Mouse (Mus musculus): Measurements from ENCODE around the gene Igf1r. TPM values are rescaled to one million over a fixed set of nuclear protein-coding genes. Genes with fewer than 3 reads are reported as not detected.
"Not testable (repeated sequence)": the region's sequence is repeated elsewhere in the genome, so short reads cannot be mapped to it uniquely, and the experiment has no call there.

The Igf1r gene
- polyA plus RNA-seq, 1 experiment, result 16.9 TPM

DNA sequence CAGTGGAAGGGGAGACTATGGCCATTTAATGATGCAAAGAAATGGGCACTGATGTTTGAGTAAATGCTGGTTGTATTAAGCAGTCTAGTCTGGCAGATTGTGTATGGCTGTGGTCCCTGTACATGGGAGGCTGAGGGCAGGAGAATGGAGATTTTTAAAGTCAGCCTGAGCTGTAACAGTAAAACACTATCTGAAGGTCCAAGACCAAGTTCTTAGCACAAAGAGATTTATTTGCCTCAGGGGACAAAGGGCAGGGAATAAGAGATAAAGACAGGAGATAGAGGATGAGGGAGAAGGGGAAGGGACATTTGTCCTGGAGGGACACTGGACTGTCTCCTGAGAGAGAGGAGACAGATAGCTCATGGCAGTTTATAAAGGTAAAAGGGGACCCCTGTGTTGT is 320.9 kb downstream of the Igf1r start, which contains the start of gene Fam169b:
Gene Fam169b (plus strand): TSS at position 325 of the 400 bp plus-strand sequence.
- no peak for DNase-seq
- Histone ChIP-seq H3K4me1 (ENCODE audit: control insufficient read depth, insufficient read depth, low read length) (no peaks in the 10 kb centered on the region; the same call in 1 of the 2 replicates), H3K4me3 (replicated peaks; ENCODE audit: extremely low read depth, low read depth, low read length) (no peak within 1 kb of the TSS)
- no peak for TF ChIP-seq CTCF (IDR thresholded peaks at IDR 0.05; ENCODE audit: insufficient read depth, low read length)
- no peak for TF ChIP-seq POLR2A (IDR thresholded peaks at IDR 0.05; ENCODE audit: borderline replicate concordance, extremely low read depth, low read depth, low read length)

- TF ChIP-seq CTCF (IDR thresholded peaks at IDR 0.05; ENCODE audit: insufficient read depth, low read length) (no peak), POLR2A (IDR thresholded peaks at IDR 0.05; ENCODE audit: borderline replicate concordance, extremely low read depth, low read depth, low read length) (no peak)
- 78% methylated on average over 2 of the region's 2 CpGs for WGBS
- no peaks in the 10 kb centered on the region; the same call in 1 of the 2 replicates for H3K4me1 ChIP-seq (ENCODE audit: control insufficient read depth, insufficient read depth, low read length)
- H3K4me3 ChIP-seq (replicated peaks; ENCODE audit: extremely low read depth, low read depth, low read length), result no peak overlapping the region
- DNase-seq, result no peak
Observed at GRCm38 (mm10) chr7:68274218-68274617, 321.6 kb downstream of the Igf1r start.

DNA sequence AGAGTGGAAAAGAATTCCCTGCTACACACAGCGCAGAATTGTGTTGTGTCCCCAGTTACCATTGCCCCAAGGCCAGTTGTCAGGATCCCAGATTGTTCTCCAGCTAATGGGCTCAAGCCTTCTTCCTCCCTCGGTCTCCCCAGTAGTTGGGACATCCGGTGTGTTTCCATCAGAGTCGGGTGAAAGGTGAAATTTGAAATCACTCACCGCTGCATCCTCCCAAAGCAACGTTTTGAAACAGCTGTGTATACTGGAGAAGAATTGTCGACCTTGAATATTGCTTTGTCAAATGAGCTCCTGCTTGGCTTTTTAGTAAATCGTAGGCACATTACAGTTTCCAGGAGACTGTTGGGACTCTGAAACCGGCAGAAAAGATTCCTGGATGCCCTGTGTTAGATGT is 322.3 kb downstream of the Igf1r start:
- WGBS, result 62% methylated on average over 9 of the region's 9 CpGs
- H3K4me3 ChIP-seq (replicated peaks; ENCODE audit: extremely low read depth, low read depth, low read length), result no peak overlapping the region
- H3K4me1 ChIP-seq (ENCODE audit: control insufficient read depth, insufficient read depth, low read length), result no peaks in the 10 kb centered on the region; the same call in 1 of the 2 replicates
- TF ChIP-seq CTCF (IDR thresholded peaks at IDR 0.05; ENCODE audit: insufficient read depth, low read length) (no peak), POLR2A (IDR thresholded peaks at IDR 0.05; ENCODE audit: borderline replicate concordance, extremely low read depth, low read depth, low read length) (no peak)
- no peak for DNase-seq

DNA sequence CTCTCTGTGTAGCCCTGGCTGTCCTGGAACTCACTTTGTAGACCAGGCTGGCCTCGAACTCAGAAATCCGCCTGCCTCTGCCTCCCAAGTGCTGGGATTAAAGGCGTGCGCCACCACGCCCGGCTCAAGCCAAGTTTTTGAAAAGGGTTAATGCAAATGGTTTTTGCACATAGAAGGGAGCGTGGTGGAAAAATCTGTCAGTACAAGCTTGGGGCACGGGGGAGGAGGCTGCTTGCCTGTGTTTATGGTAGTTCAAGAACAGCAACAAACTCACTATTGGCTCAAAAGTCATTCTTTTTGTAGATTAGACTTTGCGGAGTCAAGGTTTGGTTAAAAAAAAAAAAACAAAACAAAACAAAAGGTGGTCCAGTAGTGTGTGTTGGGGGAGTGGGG is 322.8 kb downstream of the Igf1r start:
- peak overlapping the region; percentile 45 for H3K4me3 ChIP-seq (replicated peaks; ENCODE audit: extremely low read depth, low read depth, low read length)
- H3K4me1 ChIP-seq (ENCODE audit: control insufficient read depth, insufficient read depth, low read length); DNase-seq: not testable (repeated sequence)
- 59% methylated on average over 9 of the region's 9 CpGs for WGBS

DNA sequence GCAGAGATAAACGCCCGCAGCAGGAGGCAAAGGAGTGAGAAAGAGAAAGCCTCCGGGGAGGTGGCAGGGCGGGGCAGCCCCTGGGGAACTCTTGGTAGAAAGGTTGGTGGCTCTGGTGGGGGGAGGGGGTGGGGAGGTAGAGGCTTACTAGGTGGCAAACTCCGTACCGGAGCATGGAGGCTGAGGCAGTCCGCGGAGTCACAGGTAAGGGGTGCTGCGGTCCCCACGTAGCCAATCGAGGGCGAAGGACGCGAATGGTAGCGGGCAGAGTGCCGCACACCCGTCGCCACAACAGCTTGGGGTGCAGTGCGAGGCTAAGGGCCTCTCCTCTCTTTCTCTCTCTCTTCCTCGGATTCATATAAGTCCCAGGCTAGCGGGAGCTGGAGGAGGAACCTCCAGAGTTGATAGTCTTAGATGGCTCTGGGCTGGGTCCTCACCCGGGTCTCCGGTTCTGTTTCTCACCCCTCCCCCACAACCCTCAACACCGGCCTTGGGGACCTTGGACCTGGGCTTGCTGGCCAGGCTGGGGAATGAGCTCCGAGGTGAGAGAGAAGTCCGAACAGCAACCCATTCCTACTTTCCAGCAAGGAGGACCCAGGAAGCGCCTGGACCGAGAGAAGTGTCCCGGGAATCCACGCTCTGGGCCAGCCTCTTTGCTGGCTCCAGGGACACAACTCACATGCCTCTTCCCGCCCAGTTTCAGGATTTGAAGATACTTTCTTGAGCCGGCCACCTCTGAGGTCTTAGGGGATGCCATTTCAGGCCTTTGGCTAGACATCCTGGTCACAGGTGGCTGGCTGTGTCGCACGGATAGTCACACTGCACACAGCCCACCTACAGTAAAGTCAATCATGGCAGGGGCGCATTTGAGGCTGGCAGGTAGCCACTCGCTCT is 323.5 kb downstream of the Igf1r start:
- DNase-seq, result peak; percentile 10
- H3K4me3 ChIP-seq (replicated peaks; ENCODE audit: extremely low read depth, low read depth, low read length), result peak overlapping the region; percentile 45
- 16% methylated on average over 36 of the region's 36 CpGs for WGBS
- peak; percentile 13; the same call in 1 of the 2 replicates for TF ChIP-seq POLR2A (IDR thresholded peaks at IDR 0.05; ENCODE audit: borderline replicate concordance, extremely low read depth, low read depth, low read length)
- TF ChIP-seq CTCF (IDR thresholded peaks at IDR 0.05; ENCODE audit: insufficient read depth, low read length), result no peak
- no peaks in the 10 kb centered on the region; the same call in 1 of the 2 replicates for H3K4me1 ChIP-seq (ENCODE audit: control insufficient read depth, insufficient read depth, low read length)

DNA sequence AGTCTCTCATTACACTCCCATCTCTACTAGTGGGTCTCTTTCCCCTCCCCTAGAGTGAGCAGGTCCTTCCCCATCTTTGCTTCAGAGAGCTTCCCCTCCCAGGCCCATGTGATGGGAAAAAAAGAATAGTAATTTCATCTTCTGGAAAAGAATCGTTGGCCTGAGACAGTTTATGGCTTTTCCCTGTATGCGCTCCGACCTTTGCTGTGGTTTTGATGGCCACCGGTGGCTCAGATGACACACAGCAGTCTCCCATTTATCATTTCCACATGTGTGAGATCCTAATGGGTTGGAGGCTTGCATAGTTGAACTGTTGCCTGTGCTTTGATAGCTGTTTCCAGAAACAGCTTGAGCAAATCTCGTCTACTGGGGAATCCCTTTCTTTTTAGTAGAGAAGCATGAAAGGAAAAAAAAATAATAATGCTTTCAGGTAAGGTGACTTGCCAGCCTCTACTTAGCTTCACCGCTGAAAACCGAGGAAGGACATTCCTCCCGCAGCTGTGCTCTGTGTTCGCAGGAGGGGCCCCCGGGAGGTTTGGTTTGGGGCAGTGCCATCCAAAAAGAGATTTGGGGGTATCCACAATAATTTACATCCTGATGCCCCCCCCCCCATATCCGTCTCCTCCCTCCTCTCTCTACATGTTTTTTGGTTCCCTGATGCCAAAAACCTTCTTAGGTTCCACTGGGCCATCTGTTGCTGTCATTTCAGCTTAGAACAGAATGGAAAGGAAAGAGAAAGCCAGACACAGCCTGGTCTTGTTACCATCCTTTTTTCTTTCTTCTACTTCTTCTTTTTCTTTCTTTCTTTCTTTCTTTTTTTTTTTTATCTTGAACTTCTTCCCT is 324.6 kb downstream of the Igf1r start:
- 64% methylated on average over 11 of the region's 11 CpGs for WGBS
- TF ChIP-seq POLR2A (IDR thresholded peaks at IDR 0.05; ENCODE audit: borderline replicate concordance, extremely low read depth, low read depth, low read length) (no peak), CTCF (IDR thresholded peaks at IDR 0.05; ENCODE audit: insufficient read depth, low read length) (no peak)
- no peaks in the 10 kb centered on the region; the same call in 1 of the 2 replicates for H3K4me1 ChIP-seq (ENCODE audit: control insufficient read depth, insufficient read depth, low read length)
- no peak for DNase-seq
- no peak overlapping the region for H3K4me3 ChIP-seq (replicated peaks; ENCODE audit: extremely low read depth, low read depth, low read length)

- WGBS, result 85% methylated on average over 4 of the region's 4 CpGs
- H3K4me3 ChIP-seq (replicated peaks; ENCODE audit: extremely low read depth, low read depth, low read length), result no peak overlapping the region
- no peaks in the 10 kb centered on the region; the same call in 1 of the 2 replicates for H3K4me1 ChIP-seq (ENCODE audit: control insufficient read depth, insufficient read depth, low read length)
- TF ChIP-seq CTCF (IDR thresholded peaks at IDR 0.05; ENCODE audit: insufficient read depth, low read length), result no peak
- no peak for TF ChIP-seq POLR2A (IDR thresholded peaks at IDR 0.05; ENCODE audit: borderline replicate concordance, extremely low read depth, low read depth, low read length)
- no peak for DNase-seq
Observed at GRCm38 (mm10) chr7:68277897-68278270, 325.3 kb downstream of the Igf1r start.

- Histone ChIP-seq H3K4me1 (ENCODE audit: control insufficient read depth, insufficient read depth, low read length) (no peaks in the 10 kb centered on the region; the same call in 1 of the 2 replicates), H3K4me3 (replicated peaks; ENCODE audit: extremely low read depth, low read depth, low read length) (no peak overlapping the region)
- 96% methylated on average over 6 of the region's 6 CpGs for WGBS
- DNase-seq, result no peak
- TF ChIP-seq POLR2A (IDR thresholded peaks at IDR 0.05; ENCODE audit: borderline replicate concordance, extremely low read depth, low read depth, low read length) (no peak), CTCF (IDR thresholded peaks at IDR 0.05; ENCODE audit: insufficient read depth, low read length) (no peak)
Observed at GRCm38 (mm10) chr7:68278385-68278784, 325.8 kb downstream of the Igf1r start.

DNA sequence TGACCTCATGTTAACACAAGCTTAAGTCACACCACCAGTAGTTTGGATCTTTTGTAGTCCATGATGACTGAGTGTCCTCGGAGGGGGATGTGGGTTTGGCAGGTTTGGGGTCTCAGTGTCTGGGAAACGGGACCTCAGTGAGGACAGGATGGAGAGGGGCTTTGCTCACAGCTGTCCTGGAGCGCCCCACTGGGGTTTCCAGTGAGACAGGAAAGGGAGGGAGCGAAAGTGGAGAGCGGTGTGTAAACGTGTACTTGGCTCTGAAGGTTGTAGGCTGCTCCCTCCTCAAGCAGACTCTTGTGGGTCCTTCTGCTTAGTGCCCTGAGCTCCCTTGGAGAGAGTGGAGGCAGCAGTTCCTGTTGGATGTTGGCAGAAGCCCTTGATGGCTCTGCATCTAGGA is 326.3 kb downstream of the Igf1r start:
- no peak overlapping the region for H3K4me3 ChIP-seq (replicated peaks; ENCODE audit: extremely low read depth, low read depth, low read length)
- TF ChIP-seq POLR2A (IDR thresholded peaks at IDR 0.05; ENCODE audit: borderline replicate concordance, extremely low read depth, low read depth, low read length) (no peak), CTCF (IDR thresholded peaks at IDR 0.05; ENCODE audit: insufficient read depth, low read length) (no peak)
- 60% methylated on average over 6 of the region's 6 CpGs for WGBS
- DNase-seq, result no peak
- no peaks in the 10 kb centered on the region; the same call in 1 of the 2 replicates for H3K4me1 ChIP-seq (ENCODE audit: control insufficient read depth, insufficient read depth, low read length)

Measured in lung, adult 2 months (tissue).